Mouse (Mus musculus): ENCODE measurements around the gene Ccdc158.
A peak's percentile ranks its signal among the peaks of the same experiment; 100 is the strongest.

Ccdc158 gene

GRCm38 (mm10) chr5:92684715-92685460 lies 9.8 kb upstream of the Ccdc158 start:
- DNase-seq (ENCODE audit: low spot score): no peak

- no peak for DNase-seq (ENCODE audit: low spot score)
Observed at GRCm38 (mm10) chr5:92683871-92684475, 8.9 kb upstream of the Ccdc158 start.

GRCm38 (mm10) chr5:92683351-92683807 lies 8.3 kb upstream of the Ccdc158 start, which contains the start of gene Shroom3:
Shroom3 (plus strand) TSS chr5:92683435.
- DNase-seq (ENCODE audit: low spot score): peak; percentile 64

GRCm38 (mm10) chr5:92682621-92683348 lies 7.7 kb upstream of the Ccdc158 start:
- DNase-seq (ENCODE audit: low spot score): peak; percentile 68

GRCm38 (mm10) chr5:92681861-92682260 lies 6.8 kb upstream of the Ccdc158 start:
- no peak for DNase-seq (ENCODE audit: low spot score)

- peak; percentile 87 for DNase-seq (ENCODE audit: low spot score)
Observed at GRCm38 (mm10) chr5:92679441-92679840, 4.4 kb upstream of the Ccdc158 start.

- no peak for DNase-seq (ENCODE audit: low spot score)
Observed at GRCm38 (mm10) chr5:92675574-92675920, 476 bp upstream of the Ccdc158 start.

- DNase-seq (ENCODE audit: low spot score): no peak
Observed at GRCm38 (mm10) chr5:92666860-92667259, 8.2 kb downstream of the Ccdc158 start.

- DNase-seq (ENCODE audit: low spot score): no peak
Observed at GRCm38 (mm10) chr5:92664321-92664720, 10.8 kb downstream of the Ccdc158 start.

GRCm38 (mm10) chr5:92656256-92656655 lies 18.8 kb downstream of the Ccdc158 start:
- DNase-seq (ENCODE audit: low spot score): peak; percentile 63

GRCm38 (mm10) chr5:92640861-92641260 lies 34.2 kb downstream of the Ccdc158 start:
- no peak for DNase-seq (ENCODE audit: low spot score)

GRCm38 (mm10) chr5:92635891-92636290 lies 39.2 kb downstream of the Ccdc158 start:
- no peak for DNase-seq (ENCODE audit: low spot score)

GRCm38 (mm10) chr5:92634916-92635315 lies 40.2 kb downstream of the Ccdc158 start:
- no peak for DNase-seq (ENCODE audit: low spot score)

GRCm38 (mm10) chr5:92633526-92633925 lies 41.5 kb downstream of the Ccdc158 start:
- peak; percentile 9 for DNase-seq (ENCODE audit: low spot score)

- DNase-seq (ENCODE audit: low spot score): no peak
Observed at GRCm38 (mm10) chr5:92627896-92628295, 47.2 kb downstream of the Ccdc158 start.

- no peak for DNase-seq (ENCODE audit: low spot score)
Observed at GRCm38 (mm10) chr5:92621883-92622282, 53.2 kb downstream of the Ccdc158 start.

- no peak for DNase-seq (ENCODE audit: low spot score)
Observed at GRCm38 (mm10) chr5:92612756-92613155, 62.3 kb downstream of the Ccdc158 start.

- DNase-seq (ENCODE audit: low spot score): no peak
Observed at GRCm38 (mm10) chr5:92607492-92608229, 67.4 kb downstream of the Ccdc158 start.

- no peak for DNase-seq (ENCODE audit: low spot score)
Observed at GRCm38 (mm10) chr5:92604452-92605247, 70.4 kb downstream of the Ccdc158 start.

GRCm38 (mm10) chr5:92602691-92603690 lies 72.1 kb downstream of the Ccdc158 start, which contains the start of gene Stbd1:
Stbd1 (plus strand) TSS chr5:92603041.
- peak; percentile 78 for DNase-seq (ENCODE audit: low spot score)
